Mouse (Mus musculus) limb, embryonic 15.5 days (tissue): ENCODE measurements around the gene Bri3. TPM values are rescaled to one million over a fixed set of nuclear protein-coding genes. Genes with fewer than 3 reads are reported as not detected.
"Not testable (repeated sequence)": the region's sequence is repeated elsewhere in the genome, so short reads cannot be mapped to it uniquely, and the experiment has no call there.

Source experiments
- ATAC-seq: fragments of 200-750 bp; cut with Nextera tagmentation; 2 replicates; pipeline ENCODE4 v1.8.0; 2017; ENCODE audit warnings: low read depth, moderate TSS enrichment; ENCODE audit not compliant: insufficient number of reproducible peaks, low FRiP score, low TSS enrichment
- H3K27ac ChIP-seq: fragments of 300-500 bp; sonication (generic); 2 replicates; pipeline ENCODE4 v1.5.1; 2015; ENCODE audit warnings: moderate library complexity, mild to moderate bottlenecking, inconsistent platforms
- H3K27me3 ChIP-seq: fragments of 300-500 bp; sonication (generic); 2 replicates; pipeline ENCODE4 v1.6.1; 2015; ENCODE audit warnings: inconsistent platforms
- H3K36me3 ChIP-seq: fragments of 300-500 bp; sonication (generic); 2 replicates; pipeline ENCODE4 v1.6.1; 2015; ENCODE audit warnings: inconsistent platforms
- H3K4me1 ChIP-seq: fragments of 300-500 bp; sonication (generic); 2 replicates; pipeline ENCODE4 v1.6.1; 2015; ENCODE audit warnings: inconsistent platforms
- H3K4me2 ChIP-seq: fragments of 300-500 bp; sonication (generic); 2 replicates; pipeline ENCODE4 v1.6.1; 2015; ENCODE audit warnings: mild to moderate bottlenecking, inconsistent platforms
- H3K4me3 ChIP-seq: fragments of 300-500 bp; sonication (generic); 2 replicates; pipeline ENCODE4 v1.5.1; 2015; ENCODE audit warnings: mild to moderate bottlenecking, inconsistent platforms
- H3K9ac ChIP-seq: fragments of 300-500 bp; sonication (generic); 2 replicates; pipeline ENCODE4 v1.6.1; 2015; ENCODE audit warnings: inconsistent platforms
- H3K9me3 ChIP-seq: fragments of 300-500 bp; sonication (generic); 2 replicates; pipeline ENCODE4 v1.6.1; 2016; ENCODE audit warnings: inconsistent platforms
- WGBS: fragments of 180-500 bp; shearing (Covaris S2); methylation state at CpG from one replicate; pipeline ENCODE4 v1.1.7; 2015; 5-methylcytosine and 5-hydroxymethylcytosine counted together
- polyA plus RNA-seq: library from polyadenylated mRNA; unstranded; fragments of >200 nt; fragmentation: Nextera tagmentation; extraction: Ambion mirVana; gene quantifications from 2 replicates; pipeline ENCODE4 v1.2.1, GENCODE M21; 2015

Gene Bri3
- polyA plus RNA-seq, 1 experiment from 2014 or later = 97.3 TPM

GRCm38 (mm10) chr5:144308929-144309328 lies 64.7 kb downstream of the Bri3 start:
- H3K9ac ChIP-seq = no peak overlapping the region
- H3K4me3 ChIP-seq = no peak overlapping the region
- WGBS = 66% methylated on average over 4 of the region's 4 CpGs
- H3K27ac ChIP-seq = no peak overlapping the region
- H3K27me3 ChIP-seq = no peaks in the 10 kb centered on the region
- H3K36me3 ChIP-seq = no peaks in the 10 kb centered on the region
- H3K4me2 ChIP-seq = no peak overlapping the region
- no peaks in the 10 kb centered on the region for H3K9me3 ChIP-seq
- no peak for ATAC-seq
- H3K4me1 ChIP-seq = peaks cover 5% of the 10 kb centered on the region; the same call in 1 of the 2 replicates

GRCm38 (mm10) chr5:144312183-144312582 lies 67.9 kb downstream of the Bri3 start:
- Histone ChIP-seq H3K36me3 (no peaks in the 10 kb centered on the region), H3K27me3 (no peaks in the 10 kb centered on the region), H3K9ac (no peak overlapping the region), H3K4me3 (no peak overlapping the region), H3K4me1 (peaks cover 8% of the 10 kb centered on the region; the same call in 1 of the 2 replicates), H3K4me2 (no peak overlapping the region), H3K9me3 (no peaks in the 10 kb centered on the region), H3K27ac (no peak overlapping the region)
- no peak for ATAC-seq
- WGBS = 70% methylated on average over 7 of the region's 7 CpGs

GRCm38 (mm10) chr5:144313335-144313734 lies 69.1 kb downstream of the Bri3 start:
- 7% methylated on average over 5 of the region's 5 CpGs for WGBS
- H3K27me3 ChIP-seq = no peaks in the 10 kb centered on the region
- H3K27ac ChIP-seq = no peak overlapping the region
- peaks cover 10% of the 10 kb centered on the region for H3K4me1 ChIP-seq
- ATAC-seq = no peak
- no peaks in the 10 kb centered on the region for H3K9me3 ChIP-seq
- H3K9ac ChIP-seq = no peak overlapping the region
- no peak overlapping the region for H3K4me3 ChIP-seq
- no peak overlapping the region for H3K4me2 ChIP-seq
- no peaks in the 10 kb centered on the region for H3K36me3 ChIP-seq

GRCm38 (mm10) chr5:144314731-144315494 lies 70.7 kb downstream of the Bri3 start:
- Histone ChIP-seq H3K9ac (no peak overlapping the region), H3K27me3 (no peaks in the 10 kb centered on the region), H3K4me1 (peaks cover 17% of the 10 kb centered on the region), H3K27ac (no peak overlapping the region), H3K4me3 (no peak overlapping the region), H3K4me2 (no peak overlapping the region), H3K9me3 (no peaks in the 10 kb centered on the region), H3K36me3 (no peaks in the 10 kb centered on the region)
- ATAC-seq = no peak
- WGBS = 71% methylated on average over 12 of the region's 12 CpGs

GRCm38 (mm10) chr5:144316442-144316841 lies 72.2 kb downstream of the Bri3 start:
- 70% methylated on average over 3 of the region's 3 CpGs for WGBS
- no peaks in the 10 kb centered on the region for H3K27me3 ChIP-seq
- ATAC-seq = no peak

GRCm38 (mm10) chr5:144317426-144317825 lies 73.2 kb downstream of the Bri3 start:
- WGBS = 69% methylated on average over 8 of the region's 8 CpGs
- no peaks in the 10 kb centered on the region for H3K36me3 ChIP-seq
- peaks cover 17% of the 10 kb centered on the region for H3K4me1 ChIP-seq
- no peaks in the 10 kb centered on the region for H3K27me3 ChIP-seq
- no peak overlapping the region for H3K9ac ChIP-seq
- no peak for ATAC-seq
- H3K9me3 ChIP-seq = no peaks in the 10 kb centered on the region
- H3K4me2 ChIP-seq = no peak overlapping the region
- no peak overlapping the region for H3K4me3 ChIP-seq
- H3K27ac ChIP-seq = peak overlapping the region; percentile 51; the same call in 1 of the 2 replicates

More at GRCm38 (mm10) chr5:144316442-144316841, 72.2 kb downstream of the Bri3 start:
- peaks cover 17% of the 10 kb centered on the region for H3K4me1 ChIP-seq
- no peak overlapping the region for H3K4me2 ChIP-seq
- no peak overlapping the region for H3K27ac ChIP-seq
- no peaks in the 10 kb centered on the region for H3K36me3 ChIP-seq
- H3K9me3 ChIP-seq = no peaks in the 10 kb centered on the region
- no peak overlapping the region for H3K9ac ChIP-seq
- H3K4me3 ChIP-seq = no peak overlapping the region

- Histone ChIP-seq H3K9me3 (no peaks in the 10 kb centered on the region), H3K4me2 (no peak overlapping the region), H3K36me3 (no peaks in the 10 kb centered on the region), H3K27ac (peak overlapping the region; percentile 51), H3K9ac (no peak overlapping the region), H3K27me3 (no peaks in the 10 kb centered on the region), H3K4me3 (no peak overlapping the region), H3K4me1 (peaks cover 16% of the 10 kb centered on the region)
- 0 out of 2 replicates have a peak, but pooled peaks have one; percentile 58 for ATAC-seq
- 30% methylated on average over 6 of the region's 6 CpGs for WGBS
Measured at GRCm38 (mm10) chr5:144318286-144318685, 74.0 kb downstream of the Bri3 start.

- 45% methylated on average over 7 of the region's 7 CpGs for WGBS
- H3K4me3 ChIP-seq = no peak overlapping the region
Measured at GRCm38 (mm10) chr5:144321681-144322080, 77.4 kb downstream of the Bri3 start.

GRCm38 (mm10) chr5:144322717-144323116 lies 78.5 kb downstream of the Bri3 start:
- Histone ChIP-seq H3K4me1 (peaks cover 9% of the 10 kb centered on the region; the same call in 1 of the 2 replicates), H3K9ac (no peak overlapping the region), H3K4me2 (no peak overlapping the region), H3K36me3 (no peaks in the 10 kb centered on the region), H3K27ac (no peak overlapping the region), H3K27me3 (no peaks in the 10 kb centered on the region), H3K9me3 (no peaks in the 10 kb centered on the region), H3K4me3 (no peak overlapping the region)
- 91% methylated on average over 3 of the region's 3 CpGs for WGBS
- ATAC-seq = no peak

More at GRCm38 (mm10) chr5:144321681-144322080, 77.4 kb downstream of the Bri3 start:
- no peak overlapping the region for H3K9ac ChIP-seq
- no peak overlapping the region for H3K27ac ChIP-seq
- H3K4me1 ChIP-seq = peaks cover 9% of the 10 kb centered on the region; the same call in 1 of the 2 replicates
- H3K36me3 ChIP-seq = no peaks in the 10 kb centered on the region
- no peak overlapping the region for H3K4me2 ChIP-seq
- no peak for ATAC-seq
- no peaks in the 10 kb centered on the region for H3K27me3 ChIP-seq
- no peaks in the 10 kb centered on the region for H3K9me3 ChIP-seq

GRCm38 (mm10) chr5:144334010-144334409 lies 89.8 kb downstream of the Bri3 start:
- no peak overlapping the region for H3K9ac ChIP-seq
- no peaks in the 10 kb centered on the region for H3K27me3 ChIP-seq
- no peak overlapping the region for H3K4me2 ChIP-seq
- H3K27ac ChIP-seq = no peak overlapping the region
- no peaks in the 10 kb centered on the region for H3K9me3 ChIP-seq
- H3K4me3 ChIP-seq = no peak overlapping the region
- no peaks in the 10 kb centered on the region for H3K36me3 ChIP-seq
- H3K4me1 ChIP-seq = no peaks in the 10 kb centered on the region
- ATAC-seq = no peak
- 80% methylated on average over 11 of the region's 11 CpGs for WGBS

GRCm38 (mm10) chr5:144335357-144335756 lies 91.1 kb downstream of the Bri3 start:
- H3K9me3 ChIP-seq, H3K4me3 ChIP-seq, ATAC-seq, H3K36me3 ChIP-seq, H3K27ac ChIP-seq, H3K27me3 ChIP-seq, H3K9ac ChIP-seq, H3K4me1 ChIP-seq, H3K4me2 ChIP-seq: not testable (repeated sequence)
- 72% methylated on average over 6 of the region's 6 CpGs for WGBS

- 51% methylated on average over 1 of the region's 1 CpGs for WGBS
- no peak for ATAC-seq
- Histone ChIP-seq H3K4me3 (no peak overlapping the region), H3K9me3 (no peaks in the 10 kb centered on the region), H3K27ac (no peak overlapping the region), H3K4me2 (no peak overlapping the region), H3K36me3 (no peaks in the 10 kb centered on the region), H3K9ac (no peak overlapping the region), H3K27me3 (no peaks in the 10 kb centered on the region), H3K4me1 (no peaks in the 10 kb centered on the region)
Measured at GRCm38 (mm10) chr5:144338787-144339186, 94.5 kb downstream of the Bri3 start.
